ENCODE assay signal across 9 mouse cellular contexts in the genomic region with DNA sequence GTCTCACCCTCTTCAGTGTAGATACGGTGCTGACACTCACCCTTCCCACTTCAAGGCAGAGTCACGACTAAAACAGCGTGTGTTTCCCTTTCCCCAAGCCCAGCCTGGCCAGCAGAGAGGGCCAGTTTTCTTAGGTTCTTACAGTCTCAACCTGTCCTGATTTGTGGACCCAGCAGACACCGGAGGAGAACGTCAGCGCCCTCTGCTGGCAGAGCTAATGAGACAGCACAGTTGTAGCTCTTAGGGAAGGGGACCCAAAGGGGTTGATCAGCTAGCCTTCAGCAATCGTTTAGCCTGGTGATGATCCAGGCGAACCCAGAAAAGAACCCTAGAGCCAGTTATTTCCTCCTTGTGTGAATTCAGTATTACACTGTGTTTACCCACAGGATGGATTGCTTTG. TPM values are rescaled to one million over a fixed set of nuclear protein-coding genes. Genes with fewer than 3 reads are reported as not detected.
DNase-seq lines count a peak whose midpoint lies in the region; ATAC-seq lines count a peak whose summit lies in the region.
"Had no signal": no experiment of that assay in that cellular context is flagged by ENCODE, and none has a peak within 500 bp of the region (broad histone marks: within the 10 kb centered on the region; RNA-seq: fewer than 3 reads in every experiment).

No protein-coding gene starts in this region.

- peaks cover 5% of the 10 kb centered on the region; the same call in 1 of the 2 replicates for H3K27me3 ChIP-seq in kidney, embryonic 15.5 days

- intact Hi-C loops in heart, postnatal 10 days (cut with DNase I): no loop called here
- intact Hi-C loops in left cerebral cortex, postnatal 25 days (cut with DNase I): no loop called here

- H3K4me3 ChIP-seq in kidney, embryonic 15.5 days (replicated peaks): no peak overlapping the region
- H3K4me3 ChIP-seq: erythroblast, embryonic 14.5 days had no signal

- H3K9me3 ChIP-seq in kidney, embryonic 15.5 days (replicated peaks): no peaks in the 10 kb centered on the region

- H3K27ac ChIP-seq in kidney, embryonic 15.5 days: no peak overlapping the region

- 48% methylated on average over 8 of the region's 8 CpGs for WGBS in kidney, embryonic 15.5 days

- peak; percentile 80 for DNase-seq in kidney, adult 18-20 months
- DNase-seq in MN1 (ENCODE audit: low spot score): peak; percentile 52
- DNase-seq in cerebellum, adult 9-11 months: peak; percentile 24
- DNase-seq in heart, postnatal 10 days: peak; percentile 64 to 78
- peak; percentile 42 to 55 for DNase-seq in left cerebral cortex, postnatal 25 days (ENCODE audit: low spot score in 2 of 2)
- peak; percentile 57 for DNase-seq in retina, embryonic 14.5 days (ENCODE audit: low spot score)
- peak; percentile 71 for DNase-seq in urinary bladder, postnatal 14 days (ENCODE audit: low spot score)

- ATAC-seq in kidney, embryonic 15.5 days (replicated peaks; ENCODE audit: low FRiP score): no peak

- H3K4me1 ChIP-seq in kidney, embryonic 15.5 days: peaks cover 30% of the 10 kb centered on the region

- H3K4me2 ChIP-seq in kidney, embryonic 15.5 days: no peak overlapping the region

- H3K9ac ChIP-seq in kidney, embryonic 15.5 days: no peak overlapping the region

- H3K36me3 ChIP-seq in kidney, embryonic 15.5 days: no peaks in the 10 kb centered on the region

RNA-seq across cellular contexts. Expression of a gene that starts 19.6 kb away (rescaled TPM):
- polyA plus RNA-seq in kidney, embryonic 15.5 days (2015; fragmentation: Nextera tagmentation; extraction: Ambion mirVana): 8.2 and 9.2 TPM in 2 replicates
- total RNA-seq in heart, postnatal 10 days (2021): 1 to 10 TPM; 2.7 to 3.6 TPM
- total RNA-seq in left cerebral cortex, postnatal 25 days (2021): 1 to 10 TPM; 2.8 to 3.1 TPM
- polyA plus RNA-seq: erythroblast, embryonic 14.5 days had no signal

RNA-seq across cellular contexts. Expression of a gene that starts 23.4 kb away (rescaled TPM):
- polyA plus RNA-seq in kidney, embryonic 15.5 days (2015; fragmentation: Nextera tagmentation; extraction: Ambion mirVana): 0.47 and 0.98 TPM in 2 replicates
- total RNA-seq in heart, postnatal 10 days (2021): 1 to 10 TPM; 1.0 to 1.6 TPM
- under 1 TPM; 0.25 to 0.85 TPM for total RNA-seq in left cerebral cortex, postnatal 25 days (2021)
- polyA plus RNA-seq: erythroblast, embryonic 14.5 days had no signal

Comparison
In these comparisons a context has a peak if more than half of its experiments do, and no peak if none do; other contexts are left out.
1. DNase-seq: peak in every context shown above with its lines; median percentile 80 in kidney, adult 18-20 months; 71 in heart, postnatal 10 days; 71 in urinary bladder, postnatal 14 days; 57 in retina, embryonic 14.5 days; 52 in MN1; 48 in left cerebral cortex, postnatal 25 days; 24 in cerebellum, adult 9-11 months.